9 mouse cellular contexts compared by ENCODE assay signal in genomic region chr6:14901183-14901970, GRCm38 (mm10). TPM values are rescaled to one million over a fixed set of nuclear protein-coding genes. Genes with fewer than 3 reads are reported as not detected.
A peak's percentile ranks its signal among the peaks of the same experiment; 100 is the strongest.
DNase-seq lines count a peak whose midpoint lies in the region; ATAC-seq lines count a peak whose summit lies in the region.
"Had no signal": no experiment of that assay in that cellular context is flagged by ENCODE, and none has a peak within 500 bp of the region (broad histone marks: within the 10 kb centered on the region; RNA-seq: fewer than 3 reads in every experiment).

Gene Foxp2 (plus strand): TSS chr6:14901349.

- ATAC-seq in forebrain, embryonic 14.5 days = peak; percentile 74
- peak; percentile 74 for ATAC-seq in stomach, embryonic 16.5 days (ENCODE audit: insufficient read depth, low FRiP score)

- no peaks in the 10 kb centered on the region for H3K36me3 ChIP-seq in forebrain, embryonic 14.5 days (ENCODE audit: control insufficient read depth, insufficient read depth, low read length)
- H3K36me3 ChIP-seq in stomach, embryonic 16.5 days (ENCODE audit: control insufficient read depth, insufficient read depth, low read length) = no peaks in the 10 kb centered on the region

- H3K27ac ChIP-seq in forebrain, embryonic 14.5 days (ENCODE audit: low read depth, low read length) = peak within 1 kb of the TSS; percentile 77
- H3K27ac ChIP-seq in stomach, embryonic 16.5 days (ENCODE audit: low read length) = peak within 1 kb of the TSS; percentile 95

- peak within 1 kb of the TSS; percentile 70 for H3K4me3 ChIP-seq in forebrain, embryonic 14.5 days (ENCODE audit: low read depth, low read length)
- peak within 1 kb of the TSS; percentile 88 for H3K4me3 ChIP-seq in stomach, embryonic 16.5 days (replicated peaks; ENCODE audit: low read length)

- peaks cover 16% of the 10 kb centered on the region for H3K4me1 ChIP-seq in forebrain, embryonic 14.5 days (ENCODE audit: control insufficient read depth, insufficient read depth, low read length)
- H3K4me1 ChIP-seq in stomach, embryonic 16.5 days (ENCODE audit: control insufficient read depth, insufficient read depth, low read length) = peaks cover 22% of the 10 kb centered on the region

- intact Hi-C loops in heart, postnatal 25 days (cut with DNase I) = loop anchor here (5.0 kb wide), 1 partner anchor 281 kb away; no protein-coding TSS in a partner anchor
- intact Hi-C loops in left cerebral cortex, postnatal 14 days (cut with DNase I) = loop anchor here (5.0 to 10.0 kb wide), 3 partner anchors 893 to 1896 kb away; no protein-coding TSS in a partner anchor

- WGBS in forebrain, embryonic 14.5 days = under 1% methylated on average over 79 of the region's 80 CpGs
- under 1% methylated on average over 79 of the region's 80 CpGs for WGBS in stomach, embryonic 16.5 days

- peak within 1 kb of the TSS; percentile 80 for H3K9ac ChIP-seq in forebrain, embryonic 14.5 days (ENCODE audit: low read length)
- H3K9ac ChIP-seq in stomach, embryonic 16.5 days (ENCODE audit: low read length) = peak within 1 kb of the TSS; percentile 96

- H3K9me3 ChIP-seq in forebrain, embryonic 14.5 days (replicated peaks; ENCODE audit: control insufficient read depth, low read length) = no peaks in the 10 kb centered on the region
- no peaks in the 10 kb centered on the region for H3K9me3 ChIP-seq in stomach, embryonic 16.5 days (replicated peaks; ENCODE audit: control insufficient read depth, low read length)

- 0 out of 2 replicates have a peak, but pooled peaks cover 2% of the 10 kb centered on the region for H3K27me3 ChIP-seq in forebrain, embryonic 14.5 days (replicated peaks; ENCODE audit: control insufficient read depth, insufficient read depth, low read length)
- H3K27me3 ChIP-seq in stomach, embryonic 16.5 days (ENCODE audit: control insufficient read depth, insufficient read depth, low read length) = no peaks in the 10 kb centered on the region

- peak; percentile 52 to 54 for DNase-seq in cerebellum, postnatal 25 days
- DNase-seq in cerebellum, adult 11 months = no peak
- DNase-seq in adrenal gland, adult 8-10 months = peak; percentile 10
- peak; percentile 82 for DNase-seq in forebrain, embryonic 14.5 days (ENCODE audit: low spot score)
- DNase-seq in heart, postnatal 25 days (ENCODE audit: low spot score) = peak; percentile 19
- peak; percentile 50 to 69 for DNase-seq in left cerebral cortex, postnatal 14 days (ENCODE audit: low spot score in 2 of 2)
- peak; percentile 85 for DNase-seq in mesoderm, embryonic 11.5 days (ENCODE audit: low read depth, low spot score)

- peak within 1 kb of the TSS; percentile 88 for H3K4me2 ChIP-seq in forebrain, embryonic 14.5 days (ENCODE audit: low read length)
- H3K4me2 ChIP-seq in stomach, embryonic 16.5 days (ENCODE audit: low read depth, low read length) = peak within 1 kb of the TSS; percentile 68

RNA-seq across cellular contexts. Expression of gene Foxp2, which starts in this region (rescaled TPM):
- total RNA-seq in adrenal gland, adult 8-10 months (2022) = 1 to 10 TPM; 4.3 to 7.3 (median 6.8) TPM
- polyA plus RNA-seq in forebrain, embryonic 14.5 days (2014; fragmentation: Nextera tagmentation; extraction: Ambion mirVana) = 26.3 and 35.9 TPM in 2 replicates
- total RNA-seq in heart, postnatal 25 days (2021) = 1 to 10 TPM; 2.0 to 2.3 TPM
- total RNA-seq in left cerebral cortex, postnatal 14 days (2021) = 10 to 100 TPM in 1 of 2 experiments, 1 to 10 TPM in 1; 7.2 to 12.0 TPM
- polyA plus RNA-seq in stomach, embryonic 16.5 days (2015; fragmentation: Nextera tagmentation; extraction: Ambion mirVana) = 33.7 and 34.3 TPM in 2 replicates
- polyA plus RNA-seq: C2C12 had no signal
